Mouse (Mus musculus): ENCODE measurements around the gene Ap3s2.

DNA sequence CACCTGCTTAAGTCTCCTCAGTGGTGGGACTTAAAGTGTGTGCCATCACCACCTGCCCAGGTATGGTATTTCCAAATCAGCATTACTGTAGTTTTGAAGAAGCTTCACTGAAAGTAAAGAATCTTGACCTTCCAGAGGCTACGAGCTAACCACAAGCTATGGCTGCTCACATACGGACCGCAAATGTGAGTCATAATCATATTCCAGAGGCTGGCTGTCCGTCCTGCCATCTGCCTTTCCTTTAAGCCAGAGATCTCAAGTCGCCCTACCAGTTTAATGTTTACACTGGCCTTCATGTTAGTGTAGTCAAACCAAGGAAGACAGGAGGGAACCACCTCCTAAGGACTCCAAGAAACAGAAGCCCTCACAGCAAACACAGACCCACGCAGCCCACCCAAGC, 38.5 kb downstream of the Ap3s2 start:
- TF ChIP-seq CTCF (IDR thresholded peaks at IDR 0.05) (no peak), EP300 (IDR thresholded peaks at IDR 0.05) (no peak)

Measured in lung, postnatal 0 days (tissue).